Mouse (Mus musculus) embryo, embryonic 9.5 days (tissue): Measurements from ENCODE around the gene Nsun3.

Source experiments
- DNase-seq: peaks from one replicate; pipeline ENCODE4 v3.0.0-alpha.2; 2017; ENCODE audit errors: extremely low spot score

The Nsun3 gene

DNA sequence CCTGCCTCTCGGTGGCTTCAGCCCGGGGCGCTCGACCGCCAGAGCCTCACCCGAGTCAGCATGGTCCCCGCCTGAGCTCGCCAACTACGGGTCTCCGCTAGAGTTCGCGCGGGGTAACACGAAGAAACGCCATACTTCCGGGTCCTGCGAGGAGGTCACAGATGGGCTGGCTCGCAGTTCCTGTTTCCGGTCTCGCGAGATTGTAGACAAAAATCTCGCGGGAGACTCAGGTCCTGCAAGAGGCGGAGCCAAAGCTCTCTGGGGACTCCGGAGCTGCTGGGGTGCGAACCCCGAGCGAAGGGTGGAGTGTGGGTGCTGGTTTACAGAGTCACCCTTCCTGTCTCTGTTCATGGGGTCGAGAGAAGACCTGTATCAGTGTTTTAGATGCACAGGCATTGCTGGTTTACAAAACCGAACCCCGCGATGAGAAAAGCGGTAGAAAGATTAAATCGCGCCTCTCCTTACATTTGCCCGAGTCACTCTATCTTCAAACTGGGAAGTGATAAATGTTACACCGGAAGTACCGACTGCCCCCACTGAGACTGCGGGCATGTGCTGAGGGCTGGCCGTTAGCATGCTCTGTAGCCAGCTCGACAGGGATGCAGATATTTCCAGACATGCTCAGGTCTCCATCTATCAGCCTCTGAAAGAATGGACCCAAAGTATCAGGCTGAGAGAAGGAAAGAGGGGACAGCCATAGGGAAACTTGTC lies at the start of gene Nsun3:
Nsun3 (minus strand) TSS at position 198 of the 711 bp plus-strand sequence.
- DNase-seq = peak; percentile 92

DNA sequence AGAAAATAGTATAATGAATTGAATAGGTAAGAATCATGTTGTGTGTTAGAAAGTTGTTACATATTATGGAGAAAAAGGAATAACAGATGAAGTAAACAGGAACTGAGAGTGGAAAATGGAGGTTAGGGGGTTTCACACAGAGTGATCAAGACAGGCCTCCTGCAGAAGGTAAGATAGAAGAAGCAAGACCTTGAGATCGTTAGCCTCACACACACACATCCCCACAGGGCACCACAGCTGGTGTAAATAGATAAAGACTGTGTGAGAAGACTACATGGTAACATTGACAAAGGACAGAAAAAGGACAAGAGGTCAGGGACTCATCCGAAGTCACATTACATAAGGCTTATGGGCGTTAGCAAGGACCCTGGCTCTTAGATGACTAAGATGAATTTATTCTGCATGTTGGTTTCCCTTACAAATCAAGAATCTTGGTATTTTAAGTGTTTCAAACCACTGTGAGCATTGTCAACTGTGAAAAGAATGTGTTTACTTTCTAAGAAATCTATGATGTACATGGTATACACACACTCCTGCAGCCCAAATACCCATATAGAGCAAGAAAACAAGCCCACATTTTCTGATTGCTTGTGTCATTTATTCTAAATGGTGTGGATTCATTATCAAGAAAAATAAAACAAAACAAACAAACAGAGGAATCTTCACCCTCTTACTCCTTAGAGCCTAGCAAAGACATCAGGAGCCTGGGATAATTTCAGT lies 47.6 kb upstream of the Nsun3 start:
- no peak for DNase-seq

DNA sequence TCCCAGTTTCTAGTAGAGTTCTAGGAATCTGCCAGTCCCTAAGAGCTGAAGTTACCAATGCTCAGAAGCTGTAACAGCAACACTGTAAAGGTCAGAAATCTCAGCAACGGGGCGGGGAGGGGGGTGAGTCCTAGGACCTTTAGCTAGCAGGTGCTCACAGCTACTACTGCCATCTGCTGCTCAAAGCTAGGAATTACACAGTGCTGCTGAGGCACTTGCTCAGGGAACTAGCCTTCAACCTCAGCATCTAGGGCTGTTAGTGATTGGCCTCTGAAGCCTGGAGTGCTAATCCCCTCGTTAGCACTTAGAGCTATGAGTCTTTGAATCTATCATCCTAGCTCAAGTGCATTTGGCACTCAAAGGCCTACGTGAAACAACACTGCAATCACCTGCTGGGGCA lies 45.9 kb upstream of the Nsun3 start:
- peak; percentile 39 for DNase-seq

DNA sequence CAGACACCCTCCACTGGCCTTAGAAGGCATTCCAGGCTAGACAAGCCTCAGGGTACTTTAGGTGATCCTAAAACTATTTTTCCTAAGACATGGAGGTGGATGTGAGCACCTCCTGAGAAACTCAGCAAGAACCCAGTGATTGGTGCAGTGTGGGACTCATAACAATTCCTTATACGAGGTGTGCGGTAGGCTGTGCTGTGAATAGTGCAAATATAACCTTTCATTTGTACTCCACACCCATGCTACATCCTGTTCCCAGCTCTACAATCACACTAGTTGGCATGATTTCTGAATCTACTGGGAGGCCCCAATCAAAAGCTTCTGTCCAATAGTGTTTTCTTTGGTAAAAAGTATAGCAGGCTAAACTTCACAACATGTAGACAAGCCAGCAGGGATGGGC lies 45.4 kb upstream of the Nsun3 start:
- no peak for DNase-seq

DNA sequence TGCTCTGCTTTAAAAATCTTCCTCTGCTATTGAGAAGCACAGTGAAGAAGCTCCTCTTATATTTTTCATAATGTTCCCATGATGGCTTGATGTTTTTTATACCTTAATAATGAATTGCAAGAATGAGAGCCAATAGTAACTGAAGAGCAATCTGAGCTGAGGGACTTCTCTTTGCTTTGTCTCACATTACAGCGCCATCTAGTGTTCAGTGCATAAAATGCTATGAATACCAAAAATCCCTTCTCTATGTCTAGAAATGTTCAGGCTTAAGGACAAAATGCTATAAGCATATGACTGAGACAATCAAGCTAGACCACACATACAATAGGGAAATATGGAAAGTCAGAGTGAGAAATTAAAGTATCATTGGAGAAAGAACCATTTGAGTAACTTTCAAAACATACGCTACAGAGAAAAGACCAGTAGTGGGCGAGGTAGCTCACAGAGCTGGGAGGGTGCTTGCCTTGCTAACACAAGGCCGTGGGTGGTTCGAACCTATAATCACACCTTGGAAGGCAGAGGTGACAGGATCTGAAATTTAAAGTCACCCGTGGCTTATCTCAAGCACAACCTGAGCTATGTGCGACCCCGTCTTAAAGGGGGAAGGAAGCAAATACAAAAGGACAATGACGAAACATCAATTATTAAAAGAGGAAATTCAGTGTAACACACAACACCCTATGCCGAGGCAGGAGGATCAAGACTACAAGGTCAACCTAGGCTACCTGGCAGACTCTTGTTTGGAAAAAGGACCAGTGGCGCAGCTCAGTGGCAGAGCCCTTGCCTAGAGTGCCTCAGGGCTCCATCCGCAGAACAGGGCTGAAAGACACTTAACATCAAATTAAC lies 39.8 kb upstream of the Nsun3 start:
- peak; percentile 23 for DNase-seq

DNA sequence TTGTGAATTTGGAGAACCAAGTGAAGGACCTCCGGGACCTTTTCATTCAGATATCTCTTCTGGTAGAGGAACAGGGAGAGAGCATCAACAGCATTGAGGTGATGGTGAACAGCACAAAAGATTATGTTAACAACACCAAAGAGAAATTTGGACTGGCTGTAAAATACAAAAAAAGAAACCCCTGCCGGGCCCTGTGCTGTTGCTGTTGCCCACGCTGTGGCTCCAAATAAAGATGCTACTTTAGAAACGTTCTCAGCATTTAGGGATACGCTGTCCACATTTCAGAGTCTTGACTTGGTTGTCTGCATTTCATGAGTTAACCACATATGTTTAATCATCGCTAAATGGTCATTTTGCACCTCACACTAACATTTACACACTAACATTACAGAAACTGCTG lies 35.9 kb upstream of the Nsun3 start:
- no peak for DNase-seq

DNA sequence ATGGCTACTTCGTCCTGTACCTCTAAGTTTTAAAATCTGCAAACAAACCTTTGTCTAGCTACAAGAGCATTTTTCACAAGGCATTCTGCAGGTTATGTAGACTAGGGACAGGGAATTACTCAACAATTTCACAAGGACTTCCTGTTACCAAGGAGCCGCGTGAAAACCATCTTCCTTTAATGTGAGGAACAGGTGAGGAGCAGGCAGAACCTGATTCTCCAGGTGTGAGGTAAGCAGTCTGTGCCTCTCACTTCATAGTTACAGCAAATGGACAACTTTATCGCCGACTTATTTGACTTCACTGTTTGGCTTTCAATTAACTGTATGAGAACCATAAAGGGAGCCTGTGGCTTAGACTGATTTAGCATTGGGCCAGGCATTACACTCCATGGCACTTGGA lies 27.9 kb upstream of the Nsun3 start, which contains the start of gene Stx19:
Stx19 (plus strand) TSS at position 186 of the 400 bp plus-strand sequence.
- no peak for DNase-seq

DNA sequence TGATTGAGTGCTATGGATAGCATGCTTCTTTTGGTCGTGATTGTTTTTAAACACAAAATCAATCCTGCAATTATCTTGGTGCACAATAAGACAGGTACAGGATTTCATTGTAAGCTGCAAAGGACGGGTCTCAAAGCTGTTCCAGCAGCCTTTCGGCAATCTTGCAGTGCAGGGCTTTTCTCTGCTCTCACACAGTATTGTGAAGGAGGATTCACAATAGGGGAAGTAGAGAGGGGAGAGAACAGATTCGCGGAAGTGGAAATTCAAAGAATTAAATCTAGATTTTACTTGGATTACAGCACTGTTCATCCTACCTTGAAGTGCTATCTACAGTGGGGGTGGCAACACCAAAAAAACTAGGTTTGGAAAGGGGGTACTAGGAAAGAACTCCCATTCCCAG lies 27.2 kb upstream of the Nsun3 start:
- no peak for DNase-seq

DNA sequence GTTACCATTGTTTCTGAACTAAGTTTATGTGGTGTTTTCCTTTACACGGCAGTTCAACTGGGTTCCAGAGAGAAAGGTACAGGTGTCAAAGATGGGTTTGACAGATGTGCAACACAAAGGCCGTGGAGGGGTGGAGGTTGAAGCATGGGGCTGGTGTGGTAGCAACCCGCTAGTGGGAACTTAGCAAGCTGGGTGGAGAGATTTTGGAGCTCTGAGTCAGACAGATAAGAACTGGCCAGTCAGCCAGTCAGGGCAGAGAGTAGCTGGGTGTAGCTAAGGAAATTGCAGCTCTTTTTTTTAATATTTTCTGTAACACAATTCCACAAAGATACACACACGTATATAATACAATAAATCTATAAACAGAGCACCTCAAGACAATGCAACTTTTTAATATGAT lies 24.2 kb upstream of the Nsun3 start:
- DNase-seq = no peak

DNA sequence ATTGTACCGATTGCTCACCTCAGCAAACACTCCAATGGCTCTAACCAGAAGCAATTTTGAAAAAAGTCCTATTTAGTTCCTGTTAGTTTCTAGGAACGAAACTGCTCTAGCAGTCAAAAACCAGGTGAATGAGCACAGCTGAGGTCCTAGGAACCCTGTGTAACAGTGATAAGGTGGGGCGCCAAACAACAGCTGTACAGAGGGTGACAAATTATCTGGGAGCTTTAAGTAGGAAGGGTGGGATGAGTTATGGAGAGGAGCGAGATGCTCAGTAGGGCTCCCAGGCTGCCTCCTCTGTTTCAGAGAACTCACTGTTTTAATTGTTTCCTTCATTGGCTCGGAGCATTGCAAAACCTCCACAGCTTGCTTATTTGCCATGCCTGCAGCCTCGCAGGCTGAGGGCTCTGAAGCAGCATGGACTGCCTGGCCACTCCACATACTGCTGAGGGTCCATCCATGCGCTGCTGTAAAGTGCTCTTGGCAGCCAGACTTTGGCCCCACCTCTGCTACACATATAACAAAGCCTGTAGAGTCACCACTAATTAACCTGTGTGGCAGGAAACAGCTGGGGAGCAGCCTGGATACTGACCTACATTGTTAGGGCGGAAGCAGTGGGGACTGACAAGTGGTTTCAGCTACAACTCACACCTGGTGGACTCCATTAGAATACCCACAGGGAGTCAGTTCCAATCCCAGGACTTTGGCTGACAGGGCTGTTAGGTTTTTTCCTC lies 20.8 kb upstream of the Nsun3 start:
- no peak for DNase-seq

DNA sequence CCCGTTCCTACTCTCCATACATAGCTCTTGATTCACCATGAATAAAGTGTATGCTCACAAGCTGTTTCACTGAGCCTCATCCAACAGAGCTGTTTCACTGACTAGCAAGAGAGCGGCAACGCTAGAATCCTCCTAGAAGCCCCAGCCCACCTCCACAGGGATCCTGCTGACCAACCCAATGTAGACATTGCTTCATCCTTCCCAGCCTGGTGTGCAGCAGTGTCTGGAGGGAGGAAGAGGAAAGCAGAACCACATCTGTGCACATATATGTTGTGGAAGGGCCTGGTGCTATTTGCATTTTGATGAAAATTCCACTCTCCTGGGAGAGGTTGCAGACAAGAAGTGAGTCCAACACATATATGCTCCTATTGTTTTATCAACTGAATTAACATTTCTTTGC lies 18.0 kb upstream of the Nsun3 start:
- DNase-seq = no peak

DNA sequence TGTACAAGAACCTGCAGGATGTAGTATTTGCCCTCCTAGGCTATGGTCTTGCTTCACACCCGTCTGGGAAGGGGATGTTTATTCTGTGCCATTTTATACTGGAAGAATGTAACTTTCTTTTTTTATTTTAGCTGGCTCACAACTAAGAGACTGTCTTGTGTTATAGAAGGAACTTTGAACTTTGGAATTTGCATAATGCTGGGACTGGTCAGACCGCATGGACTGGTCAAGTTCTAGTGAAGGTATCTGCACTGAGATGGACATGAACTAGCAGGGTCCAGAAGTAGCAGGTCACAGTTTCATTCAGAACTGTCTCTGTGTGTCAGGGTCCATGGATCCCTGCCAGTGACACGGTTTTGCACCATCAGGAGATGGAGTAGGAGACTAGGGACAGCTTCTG lies 13.2 kb upstream of the Nsun3 start:
- no peak for DNase-seq

DNA sequence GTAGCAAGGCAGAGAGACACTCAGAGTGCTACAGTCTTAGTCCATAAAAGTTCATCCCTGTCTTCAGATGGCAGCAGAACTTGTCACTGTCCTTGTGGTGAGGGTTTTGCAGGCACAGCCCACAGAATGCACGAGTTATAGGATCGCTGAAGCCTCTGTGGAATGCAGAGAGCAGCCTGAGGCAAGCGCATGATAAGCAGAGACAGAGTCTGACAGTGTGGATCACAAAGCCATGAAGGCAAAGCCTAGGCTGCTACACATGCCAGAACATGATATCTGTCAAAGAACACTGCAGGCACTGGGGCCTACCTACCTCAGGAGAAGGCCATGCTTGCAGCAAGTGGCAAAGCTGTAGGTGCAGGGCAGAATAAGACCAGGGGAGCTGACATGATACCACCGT lies 12.8 kb upstream of the Nsun3 start:
- no peak for DNase-seq

DNA sequence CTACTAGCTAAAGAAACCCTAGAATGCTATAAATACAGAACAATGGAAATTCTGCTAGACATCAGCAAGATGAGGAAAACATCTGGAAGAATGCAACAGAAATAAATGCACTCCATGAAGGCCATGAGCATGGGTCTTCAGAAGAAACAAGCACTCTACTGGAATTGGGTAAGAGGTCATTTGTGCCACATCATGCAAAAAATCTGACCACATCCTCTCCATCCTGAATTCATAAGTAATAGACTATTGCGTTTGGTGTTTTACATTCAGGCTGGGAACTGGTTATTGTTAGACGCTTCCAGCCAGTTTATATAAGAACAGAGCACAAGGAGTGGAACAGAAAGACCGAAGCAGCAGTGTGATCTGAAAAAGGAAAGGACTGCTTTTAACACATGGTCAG lies 12.2 kb upstream of the Nsun3 start:
- DNase-seq = no peak

DNA sequence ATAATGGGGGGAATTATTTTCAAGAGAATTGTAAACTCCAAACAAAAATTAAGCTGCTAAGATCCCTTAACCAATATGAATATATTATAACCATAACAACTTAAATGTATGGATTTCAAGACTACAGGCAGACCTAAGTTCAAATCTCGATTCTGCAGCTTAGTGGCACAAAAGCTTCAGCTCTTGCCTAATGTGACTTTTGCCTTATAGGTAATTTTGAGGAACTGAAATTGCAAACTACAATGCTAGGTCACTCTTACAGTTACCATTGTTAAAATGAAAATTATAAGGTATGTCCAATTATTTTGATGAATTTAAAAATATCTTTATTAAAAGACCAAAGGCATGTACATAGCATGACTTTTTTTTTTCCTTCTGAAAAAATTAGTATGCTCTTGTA lies 10.0 kb upstream of the Nsun3 start:
- DNase-seq = no peak

DNA sequence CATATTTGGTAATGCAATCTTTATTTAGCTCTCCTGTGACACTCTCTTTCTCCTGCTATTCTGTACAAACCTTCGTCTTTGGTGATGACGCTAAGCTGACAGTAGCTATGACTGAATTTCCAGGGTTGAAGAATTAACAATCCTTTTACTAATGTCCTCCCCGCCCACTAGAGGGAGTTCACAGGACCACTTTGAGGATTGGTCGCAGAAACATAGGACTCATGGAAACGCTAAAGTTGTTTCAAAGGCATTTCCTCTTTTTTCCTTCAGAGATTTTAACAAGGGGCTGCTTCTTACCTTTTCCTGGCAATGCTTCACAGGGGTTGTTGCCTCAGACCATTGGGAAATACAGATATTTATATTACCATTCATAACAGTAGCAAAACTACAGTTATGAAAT lies 4.4 kb downstream of the Nsun3 start:
- DNase-seq = no peak

DNA sequence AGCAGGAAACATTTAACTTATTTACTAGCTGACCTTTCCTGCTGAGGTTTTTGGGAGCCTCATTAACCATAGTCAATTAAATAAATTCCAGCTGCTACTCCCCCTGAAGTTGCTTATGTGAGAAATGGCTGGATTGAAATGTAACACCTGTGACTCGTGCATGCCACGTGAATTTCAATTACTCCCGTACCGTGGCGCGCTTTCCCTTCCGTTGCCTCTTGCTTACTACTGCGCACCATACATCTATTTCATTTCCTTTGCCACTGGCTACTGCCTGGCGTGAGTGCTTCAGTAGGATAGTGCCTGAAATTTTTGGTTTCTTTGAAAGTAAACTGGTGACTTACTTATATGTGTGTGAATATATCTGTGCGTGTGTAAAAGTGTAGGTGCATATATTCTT lies 8.3 kb downstream of the Nsun3 start:
- DNase-seq = no peak

DNA sequence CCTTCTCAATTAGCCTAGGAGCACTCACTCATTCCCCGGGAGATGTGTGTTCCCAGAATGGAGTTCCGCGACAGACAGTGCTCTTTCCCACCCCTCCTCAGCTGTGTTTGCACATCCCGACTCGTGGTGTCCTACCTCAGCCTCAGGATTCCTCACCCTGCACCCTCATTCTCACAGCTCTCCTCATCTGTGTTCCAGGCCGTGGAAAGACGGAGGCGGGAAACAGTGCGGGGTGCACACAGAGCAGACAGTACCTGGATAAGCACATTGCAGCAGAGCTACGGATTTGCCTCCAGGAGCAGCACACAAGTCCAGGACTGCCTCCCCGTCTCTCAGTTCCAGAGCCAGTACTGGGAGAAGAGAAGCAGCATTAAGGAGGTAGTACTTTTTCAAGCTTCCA lies 10.6 kb downstream of the Nsun3 start:
- no peak for DNase-seq

DNA sequence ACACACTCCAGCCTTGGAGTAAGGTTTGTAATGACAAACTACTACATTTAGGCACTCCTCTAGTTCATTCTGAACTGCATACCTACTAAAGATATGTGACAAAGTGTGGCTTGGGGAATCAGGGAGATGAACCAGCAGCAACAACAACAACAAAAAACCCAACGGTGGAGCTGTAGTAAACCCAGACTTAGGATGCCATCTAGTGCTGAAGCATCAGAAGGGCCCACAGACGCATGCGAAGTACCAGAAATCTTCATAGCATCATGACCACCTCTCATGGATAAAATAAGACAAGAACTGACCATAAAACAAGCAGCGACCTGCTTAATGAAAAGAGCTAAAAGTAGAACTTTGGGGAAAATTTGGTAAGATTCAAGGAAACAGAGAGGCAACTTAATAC lies 13.2 kb downstream of the Nsun3 start:
- DNase-seq = no peak

DNA sequence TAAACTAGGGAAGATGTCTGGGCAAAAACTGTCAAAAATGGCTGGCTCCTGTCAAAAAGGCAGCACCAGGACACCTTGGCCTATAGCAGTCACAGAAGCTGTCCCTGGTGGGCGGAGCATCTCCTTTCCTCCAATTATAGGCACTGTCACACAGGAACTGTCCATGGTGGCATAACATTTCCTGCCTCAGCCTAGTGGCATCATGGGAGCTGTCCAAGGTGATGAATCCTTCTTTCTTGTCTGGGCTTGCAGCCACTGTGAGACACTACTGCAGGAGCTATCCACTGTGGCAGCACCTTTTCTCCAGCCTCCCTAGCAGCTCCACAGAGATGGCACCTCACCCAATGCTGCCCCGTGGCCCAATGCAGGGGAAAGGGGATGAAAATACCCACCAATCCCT lies 28.3 kb downstream of the Nsun3 start:
- DNase-seq = peak; percentile 12

DNA sequence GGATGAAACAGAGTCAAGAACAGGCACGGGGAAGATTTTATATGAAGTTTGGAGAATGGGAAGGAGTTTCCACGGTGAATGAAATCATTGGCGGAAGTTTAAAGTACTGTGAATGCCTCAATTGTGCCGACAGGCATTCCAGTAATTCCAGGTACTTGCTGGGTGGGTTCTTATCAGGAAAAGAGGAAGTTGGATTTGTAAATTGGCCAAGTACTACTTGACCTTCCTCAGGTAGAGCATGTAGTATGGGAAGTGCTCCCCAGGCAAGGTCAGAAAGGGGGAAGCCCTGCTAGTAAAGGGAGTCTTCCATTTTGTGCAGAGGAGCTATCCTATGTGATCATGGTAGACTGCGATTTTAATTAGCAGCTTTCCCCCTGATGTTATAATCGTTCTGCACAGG lies 31.3 kb downstream of the Nsun3 start:
- no peak for DNase-seq

DNA sequence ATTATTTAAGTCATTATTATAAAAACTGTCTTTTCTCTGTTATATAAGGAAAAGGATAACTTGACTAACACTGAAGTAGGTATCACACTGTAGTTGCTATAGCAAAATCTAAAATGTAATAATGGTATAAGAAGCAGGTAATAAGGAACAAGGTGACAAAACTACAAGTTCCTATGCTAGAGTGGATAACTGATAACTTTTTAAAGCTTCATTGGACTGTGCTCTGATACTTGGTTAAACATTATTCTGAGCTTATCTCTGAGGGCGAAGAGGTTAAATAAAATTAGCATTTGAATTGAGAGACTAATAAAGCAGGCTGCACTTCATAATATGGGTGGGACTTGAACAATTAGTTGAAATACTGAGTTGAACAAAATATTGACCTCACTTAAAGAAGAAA lies 33.0 kb downstream of the Nsun3 start:
- DNase-seq = no peak
